Mouse (Mus musculus): ENCODE results near the gene Clec16a. TPM values are rescaled to one million over a fixed set of nuclear protein-coding genes. Genes with fewer than 3 reads are reported as not detected.

Clec16a gene
- total RNA-seq (2021): 10 to 100 TPM; 69.3 to 71.5 TPM

GRCm38 (mm10) chr16:10544995-10545622 lies at the start of gene Clec16a:
Clec16a (plus strand) TSS chr16:10545339.
- intact Hi-C loops (cut with DNase I): no loop called here
- DNase-seq (ENCODE audit: extremely low spot score in 1 of 2, low spot score in 2 of 2): peak; percentile 96 to 97

- DNase-seq (ENCODE audit: extremely low spot score in 1 of 2, low spot score in 2 of 2): no peak
- intact Hi-C loops (cut with DNase I): no loop called here
Measured at GRCm38 (mm10) chr16:10495824-10496298, 49.3 kb upstream of the Clec16a start.

GRCm38 (mm10) chr16:10498096-10498602 lies 47.0 kb upstream of the Clec16a start:
- intact Hi-C loops (cut with DNase I): no loop called here
- no peak for DNase-seq (ENCODE audit: extremely low spot score in 1 of 2, low spot score in 2 of 2)

- no peak for DNase-seq (ENCODE audit: extremely low spot score in 1 of 2, low spot score in 2 of 2)
- intact Hi-C loops (cut with DNase I): no loop called here
Measured at GRCm38 (mm10) chr16:10499122-10499521, 46.0 kb upstream of the Clec16a start.

- DNase-seq (ENCODE audit: extremely low spot score in 1 of 2, low spot score in 2 of 2): no peak
- intact Hi-C loops (cut with DNase I): no loop called here
Measured at GRCm38 (mm10) chr16:10501865-10502264, 43.3 kb upstream of the Clec16a start.

GRCm38 (mm10) chr16:10503058-10503457 lies 42.1 kb upstream of the Clec16a start:
- intact Hi-C loops (cut with DNase I): no loop called here
- no peak for DNase-seq (ENCODE audit: extremely low spot score in 1 of 2, low spot score in 2 of 2)

GRCm38 (mm10) chr16:10507445-10507844 lies 37.7 kb upstream of the Clec16a start:
- no peak for DNase-seq (ENCODE audit: extremely low spot score in 1 of 2, low spot score in 2 of 2)
- intact Hi-C loops (cut with DNase I): no loop called here

GRCm38 (mm10) chr16:10508691-10509090 lies 36.4 kb upstream of the Clec16a start:
- no peak for DNase-seq (ENCODE audit: extremely low spot score in 1 of 2, low spot score in 2 of 2)
- intact Hi-C loops (cut with DNase I): no loop called here

- DNase-seq (ENCODE audit: extremely low spot score in 1 of 2, low spot score in 2 of 2): no peak
- intact Hi-C loops (cut with DNase I): no loop called here
Measured at GRCm38 (mm10) chr16:10510477-10511133, 34.5 kb upstream of the Clec16a start.

GRCm38 (mm10) chr16:10511134-10511520 lies 34.0 kb upstream of the Clec16a start:
- no peak for DNase-seq (ENCODE audit: extremely low spot score in 1 of 2, low spot score in 2 of 2)
- intact Hi-C loops (cut with DNase I): no loop called here

GRCm38 (mm10) chr16:10515953-10516572 lies 29.1 kb upstream of the Clec16a start:
- intact Hi-C loops (cut with DNase I): no loop called here
- DNase-seq (ENCODE audit: extremely low spot score in 1 of 2, low spot score in 2 of 2): no peak

GRCm38 (mm10) chr16:10518030-10518429 lies 27.1 kb upstream of the Clec16a start:
- intact Hi-C loops (cut with DNase I): no loop called here
- no peak for DNase-seq (ENCODE audit: extremely low spot score in 1 of 2, low spot score in 2 of 2)

GRCm38 (mm10) chr16:10520908-10521614 lies 24.1 kb upstream of the Clec16a start:
- peak; percentile 81 to 85 for DNase-seq (ENCODE audit: extremely low spot score in 1 of 2, low spot score in 2 of 2)

GRCm38 (mm10) chr16:10522811-10523210 lies 22.3 kb upstream of the Clec16a start:
- intact Hi-C loops (cut with DNase I): loop anchor here (5.0 to 10.0 kb wide), 2 partner anchors 251 to 438 kb away; no protein-coding TSS in a partner anchor
- DNase-seq (ENCODE audit: extremely low spot score in 1 of 2, low spot score in 2 of 2): peak; percentile 68 to 74

More at GRCm38 (mm10) chr16:10520908-10521614, 24.1 kb upstream of the Clec16a start:
- intact Hi-C loops (cut with DNase I): loop anchor here (2.0 to 10.0 kb wide), 3 partner anchors 104 to 436 kb away; no protein-coding TSS in a partner anchor

GRCm38 (mm10) chr16:10523650-10524049 lies 21.5 kb upstream of the Clec16a start:
- DNase-seq (ENCODE audit: extremely low spot score in 1 of 2, low spot score in 2 of 2): no peak
- intact Hi-C loops (cut with DNase I): loop anchor here (5.0 to 10.0 kb wide), 2 partner anchors 251 to 439 kb away; no protein-coding TSS in a partner anchor

GRCm38 (mm10) chr16:10524866-10525609 lies 20.1 kb upstream of the Clec16a start:
- intact Hi-C loops (cut with DNase I): loop anchor here (5.0 to 10.0 kb wide), 2 partner anchors 253 to 440 kb away; no protein-coding TSS in a partner anchor
- DNase-seq (ENCODE audit: extremely low spot score in 1 of 2, low spot score in 2 of 2): no peak

GRCm38 (mm10) chr16:10525610-10525980 lies 19.5 kb upstream of the Clec16a start:
- intact Hi-C loops (cut with DNase I): loop anchor here (10.0 kb wide), 1 partner anchor 441 kb away; no protein-coding TSS in a partner anchor
- no peak for DNase-seq (ENCODE audit: extremely low spot score in 1 of 2, low spot score in 2 of 2)

- DNase-seq (ENCODE audit: extremely low spot score in 1 of 2, low spot score in 2 of 2): no peak
- intact Hi-C loops (cut with DNase I): loop anchor here (10.0 kb wide), 1 partner anchor 442 kb away; no protein-coding TSS in a partner anchor
Measured at GRCm38 (mm10) chr16:10527046-10527644, 18.0 kb upstream of the Clec16a start.

Measured in left cerebral cortex, postnatal 10 days (tissue).